Mouse (Mus musculus): ENCODE measurements around the gene Ly6g6f.

DNA sequence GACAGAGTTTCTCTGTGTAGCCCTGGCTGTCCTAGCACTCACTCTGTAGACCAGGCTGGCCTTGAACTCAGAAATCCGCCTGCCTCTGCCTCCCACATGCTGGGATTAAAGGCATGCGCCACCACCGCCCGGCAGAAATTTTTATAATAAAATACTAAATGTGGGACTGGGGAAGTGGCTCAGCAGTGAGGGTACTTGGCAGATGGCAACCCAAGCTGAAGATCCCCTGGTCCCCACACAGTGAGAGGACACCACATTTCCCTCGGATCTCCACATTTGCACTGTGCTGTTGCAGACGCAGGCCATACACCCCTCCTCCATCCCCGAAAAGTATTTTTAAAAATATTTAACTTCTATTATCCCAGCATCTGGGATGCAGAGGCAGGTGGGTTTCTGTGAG is 48.1 kb upstream of the Ly6g6f start:
- no peak for TF ChIP-seq CTCF (IDR thresholded peaks at IDR 0.05; ENCODE audit: low read depth)
- TF ChIP-seq EP300 (IDR thresholded peaks at IDR 0.05; ENCODE audit: low read depth) = no peak
